Mouse (Mus musculus) adrenal gland, postnatal 36 days (tissue): Measurements from ENCODE around the gene Kit. TPM values are rescaled to one million over a fixed set of nuclear protein-coding genes. Genes with fewer than 3 reads are reported as not detected.

ENCODE experiments used
- DNase-seq, 2 experiments: peaks; one replicate each; pipeline ENCODE4 v3.0.0; 2021; ENCODE audit warnings: mixed read lengths in 1 of 2
- total RNA-seq, 2 experiments: library from RNA; stranded (reverse); gene quantifications; 2 replicates each; pipeline ENCODE4 v1.2.3; 2021

Kit gene
- total RNA-seq, 2 experiments from 2014 or later: 3.2 to 6.5 TPM

DNA sequence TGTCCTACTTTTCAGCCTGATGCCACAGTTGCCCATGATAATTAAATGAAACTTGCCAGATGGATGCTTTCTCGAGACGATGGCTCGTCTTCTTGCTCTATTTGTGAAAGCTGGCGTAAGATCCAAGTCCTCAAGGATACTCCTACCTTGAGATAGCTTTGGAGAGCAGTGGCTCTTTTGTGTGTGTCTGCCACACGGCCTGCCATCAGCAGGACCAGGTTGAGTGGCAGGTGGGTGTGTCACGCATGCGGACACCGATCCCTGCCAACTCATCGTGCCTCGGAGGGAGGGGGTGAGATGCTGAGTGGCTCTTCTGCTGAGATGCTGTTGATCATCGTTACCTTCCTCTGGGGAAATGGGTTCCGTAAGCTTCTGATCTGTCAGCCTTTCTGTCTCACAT is 60.7 kb downstream of the Kit start:
- no peak for DNase-seq

DNA sequence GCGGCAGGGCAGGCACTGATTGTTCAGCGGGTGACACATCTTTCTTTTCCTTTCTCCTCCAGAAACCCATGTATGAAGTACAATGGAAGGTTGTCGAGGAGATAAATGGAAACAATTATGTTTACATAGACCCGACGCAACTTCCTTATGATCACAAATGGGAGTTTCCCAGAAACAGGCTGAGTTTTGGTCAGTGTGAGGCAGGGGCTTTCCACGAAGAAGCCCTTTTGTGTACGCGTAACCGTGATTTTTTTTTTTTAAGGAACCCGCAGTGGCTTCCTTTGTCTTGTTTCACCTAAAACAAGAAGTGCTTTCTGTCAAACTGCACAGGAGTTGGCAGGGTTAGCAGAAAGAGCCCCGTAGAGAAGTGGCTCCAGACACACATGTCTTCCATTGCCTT is 65.9 kb downstream of the Kit start:
- no peak for DNase-seq

DNA sequence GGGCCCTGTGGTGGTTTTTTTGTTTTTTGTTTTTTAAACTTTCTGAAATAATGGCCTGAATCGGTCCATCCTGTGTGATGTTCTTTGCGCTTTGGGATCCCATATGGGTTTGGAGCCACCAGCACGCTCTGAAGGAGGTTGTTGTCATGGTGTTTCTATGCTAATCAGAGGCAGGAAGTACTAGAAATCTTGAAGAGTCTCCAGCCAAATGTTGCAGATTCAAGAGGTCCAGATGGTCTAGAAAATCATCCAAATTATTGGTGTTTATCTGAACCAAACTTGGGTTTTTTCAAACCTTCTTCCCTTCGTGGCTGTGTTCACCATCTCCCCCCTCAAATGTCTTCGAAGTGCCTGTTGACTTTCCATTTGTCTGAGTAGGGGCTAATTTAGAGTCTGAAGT is 72.3 kb downstream of the Kit start:
- no peak for DNase-seq

DNA sequence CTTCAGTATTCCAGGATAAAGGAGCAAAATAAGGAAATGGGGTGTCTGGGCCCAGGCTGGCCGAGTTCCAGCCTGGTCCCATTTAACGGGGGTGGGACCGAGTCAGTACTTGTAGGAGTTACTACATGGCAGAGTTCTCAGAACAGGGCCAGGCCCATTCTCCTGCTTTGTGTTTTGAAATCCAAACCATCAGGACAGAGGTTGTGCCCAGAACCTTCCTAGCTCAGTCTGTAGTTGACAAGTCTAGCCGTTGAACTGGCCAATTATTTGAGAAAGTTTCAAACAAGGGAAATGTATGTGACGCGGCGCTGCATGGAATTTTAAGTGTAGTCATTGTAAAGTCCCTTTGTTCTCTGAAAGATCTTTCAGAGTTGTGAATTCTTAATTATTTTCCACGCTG is 75.8 kb downstream of the Kit start:
- DNase-seq: no peak

DNA sequence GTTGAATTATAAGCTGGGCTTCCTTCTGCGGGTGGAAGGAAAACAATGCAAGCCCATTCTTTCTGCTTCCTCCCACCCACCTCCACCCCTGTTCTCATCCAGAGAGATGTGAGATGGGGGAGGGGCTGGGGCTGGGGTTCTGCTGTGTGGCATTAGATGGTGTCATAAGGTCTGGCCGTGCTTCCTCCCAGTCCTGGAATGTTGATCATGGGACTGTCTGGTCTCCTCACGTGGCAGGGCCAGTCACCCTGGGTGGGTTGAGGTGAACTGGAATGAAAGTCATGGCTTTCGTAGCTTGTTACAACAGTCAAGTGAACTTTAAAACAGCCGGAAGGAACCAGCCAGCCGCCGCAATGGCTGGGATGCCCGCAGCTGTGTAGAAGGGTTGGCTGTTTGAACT is 78.7 kb downstream of the Kit start:
- no peak for DNase-seq

DNA sequence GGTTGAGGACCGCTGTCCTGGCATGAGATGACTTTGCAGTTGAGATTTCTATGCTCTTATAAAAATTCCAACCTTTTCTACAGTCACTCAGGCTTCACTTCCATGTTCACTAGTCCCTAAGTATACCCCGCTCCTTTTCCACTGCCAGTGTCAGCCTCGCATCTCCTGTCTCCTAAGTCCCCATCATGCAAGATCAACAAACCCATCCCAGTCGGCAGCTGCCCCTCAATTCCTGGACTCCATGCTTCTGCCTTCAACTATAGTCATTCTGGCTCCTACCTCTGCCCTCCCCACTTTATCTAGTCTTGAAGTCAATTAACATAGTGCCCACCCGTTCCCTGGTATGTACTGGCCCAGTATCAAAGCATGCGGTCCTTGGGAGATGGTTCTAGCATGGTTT is 83.9 kb downstream of the Kit start:
- no peak for DNase-seq

DNA sequence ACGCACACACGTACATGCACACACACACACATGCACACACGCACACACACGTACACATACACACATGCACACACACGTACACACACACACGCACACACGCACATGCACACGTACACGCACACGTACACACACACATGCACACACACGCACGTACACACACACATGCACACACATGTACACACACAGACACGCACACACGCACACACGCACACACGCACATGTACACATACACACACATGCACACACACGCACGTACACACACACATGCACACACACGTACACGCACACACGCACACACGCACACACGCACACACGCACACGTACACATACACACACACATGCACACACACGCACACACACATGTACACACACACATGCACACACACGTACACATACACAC is 85.6 kb downstream of the Kit start:
- DNase-seq: no peak

DNA sequence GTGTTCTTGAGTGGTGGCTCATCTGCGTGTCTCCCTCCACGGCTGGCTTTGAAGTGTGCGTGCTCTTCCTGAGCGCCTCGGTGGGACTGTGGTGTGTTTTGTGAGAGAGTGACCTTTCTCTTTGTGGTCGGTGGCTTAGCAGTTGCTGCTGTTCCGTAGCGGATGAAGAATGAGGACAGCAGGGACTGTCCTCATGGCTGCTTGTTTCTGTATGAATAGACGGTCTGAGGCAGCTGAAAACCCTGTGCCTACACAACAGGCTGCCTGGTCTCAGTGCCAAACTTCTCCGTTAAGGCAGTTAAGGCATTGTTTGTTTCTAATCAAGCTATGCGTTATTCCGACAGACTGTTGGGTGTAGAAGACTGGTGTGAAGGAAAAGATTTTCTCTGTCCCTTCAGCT is 87.8 kb downstream of the Kit start:
- no peak for DNase-seq

DNA sequence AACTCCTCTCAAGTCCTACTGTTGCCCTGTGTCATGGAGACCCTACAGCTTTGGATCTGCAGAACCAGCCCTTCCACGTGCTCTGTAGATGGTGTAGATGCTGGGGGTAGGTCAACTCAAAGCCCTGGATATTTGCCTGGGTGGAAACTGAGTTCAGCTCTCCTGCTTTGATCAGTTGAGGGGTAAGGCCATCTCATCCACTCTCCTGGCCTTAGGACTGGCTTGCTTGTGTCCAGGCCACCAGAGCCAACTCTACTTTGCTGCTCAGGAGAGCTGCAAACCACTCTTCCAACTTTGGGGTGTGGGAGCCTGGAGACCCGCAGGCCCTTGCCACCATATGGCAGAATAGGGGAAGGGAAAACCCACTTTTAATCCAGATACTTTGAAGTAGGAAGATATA is 89.1 kb downstream of the Kit start:
- DNase-seq: no peak

DNA sequence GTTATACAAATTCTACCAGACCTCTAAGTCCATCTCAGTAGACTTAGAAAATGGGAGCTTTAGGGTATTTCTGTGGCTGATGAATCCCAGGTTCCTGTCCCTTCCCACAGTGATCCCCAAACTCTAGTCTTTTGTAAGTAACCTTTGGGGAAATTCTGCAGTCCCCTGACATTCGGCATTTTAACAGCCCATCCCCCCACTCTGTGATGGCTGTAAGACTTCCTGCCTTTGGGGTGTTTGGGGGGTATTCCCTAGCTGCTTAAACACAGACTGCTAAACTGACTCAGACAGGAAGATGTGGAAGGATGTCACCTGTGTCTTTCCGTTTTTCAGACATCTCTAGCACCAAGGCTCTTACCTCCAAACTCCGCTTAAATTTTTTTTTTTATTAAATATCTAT is 92.4 kb downstream of the Kit start:
- no peak for DNase-seq

DNA sequence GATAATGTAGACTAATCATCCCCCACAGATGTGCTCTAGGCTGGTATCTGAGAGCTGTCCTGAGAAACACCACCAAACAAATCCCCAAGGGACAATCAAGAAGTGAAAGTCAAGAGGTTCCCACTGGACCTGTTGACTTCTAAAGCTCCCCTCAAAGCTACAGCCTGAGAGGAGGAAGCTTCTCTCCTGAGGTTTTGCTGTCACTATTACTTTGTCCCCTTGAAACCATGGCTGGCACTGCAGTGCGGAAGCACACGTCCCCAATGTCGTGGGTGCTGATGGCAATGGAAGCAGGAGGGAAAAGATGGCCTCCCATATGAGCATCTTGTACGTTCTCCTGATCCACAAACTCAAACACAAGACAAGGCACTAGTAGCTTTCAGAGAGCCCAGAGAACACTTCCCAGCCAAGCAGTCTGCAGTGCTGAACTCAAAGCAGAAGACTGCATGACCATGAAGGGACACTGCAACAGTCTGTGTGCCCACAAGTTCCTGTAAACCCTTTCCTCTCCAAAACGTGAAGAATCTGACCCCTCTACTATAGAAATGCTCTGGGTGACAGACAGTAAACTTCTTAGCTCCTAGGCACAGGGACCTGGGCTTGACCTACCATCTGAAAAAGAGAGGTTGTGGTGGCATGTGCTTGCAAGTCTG is 96.5 kb downstream of the Kit start:
- no peak for DNase-seq

DNA sequence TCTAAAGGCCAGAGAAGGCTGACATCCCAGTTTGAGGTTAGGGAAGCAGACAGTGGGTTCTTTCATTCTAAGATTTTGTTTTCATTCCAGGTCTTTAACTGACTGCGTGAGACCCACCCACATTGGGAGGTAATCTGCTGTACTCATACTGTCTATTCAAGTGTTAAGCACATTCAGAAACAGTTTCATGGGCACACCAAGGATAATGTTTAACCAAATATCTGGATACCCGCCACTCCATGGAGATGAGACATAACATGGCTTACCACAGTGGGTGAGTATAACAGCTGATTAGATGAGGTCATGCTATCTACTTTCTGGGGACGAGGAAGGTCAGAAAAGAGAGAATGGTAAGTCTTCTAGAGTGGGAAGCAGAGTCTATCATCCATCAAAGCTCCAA is 101.3 kb downstream of the Kit start:
- no peak for DNase-seq

DNA sequence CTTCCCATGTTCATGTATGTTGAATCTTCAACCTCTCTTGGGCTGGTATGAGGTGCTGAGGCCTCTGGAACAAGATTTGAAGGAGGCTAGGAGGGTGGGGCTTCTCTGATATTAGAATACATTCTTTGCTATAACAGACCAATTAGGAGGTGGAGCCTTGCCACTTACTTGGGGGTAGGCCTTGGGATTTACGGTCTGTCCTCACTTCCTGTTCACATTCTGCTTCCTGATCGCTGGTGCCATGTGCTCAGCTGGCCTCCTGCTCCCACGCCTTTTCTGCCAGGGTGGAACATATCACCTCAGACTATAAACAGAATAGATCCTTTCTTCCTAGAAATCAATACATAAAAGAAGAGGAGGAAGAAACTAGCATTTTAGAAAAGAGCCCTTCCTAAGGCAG is 105.2 kb downstream of the Kit start:
- no peak for DNase-seq

DNA sequence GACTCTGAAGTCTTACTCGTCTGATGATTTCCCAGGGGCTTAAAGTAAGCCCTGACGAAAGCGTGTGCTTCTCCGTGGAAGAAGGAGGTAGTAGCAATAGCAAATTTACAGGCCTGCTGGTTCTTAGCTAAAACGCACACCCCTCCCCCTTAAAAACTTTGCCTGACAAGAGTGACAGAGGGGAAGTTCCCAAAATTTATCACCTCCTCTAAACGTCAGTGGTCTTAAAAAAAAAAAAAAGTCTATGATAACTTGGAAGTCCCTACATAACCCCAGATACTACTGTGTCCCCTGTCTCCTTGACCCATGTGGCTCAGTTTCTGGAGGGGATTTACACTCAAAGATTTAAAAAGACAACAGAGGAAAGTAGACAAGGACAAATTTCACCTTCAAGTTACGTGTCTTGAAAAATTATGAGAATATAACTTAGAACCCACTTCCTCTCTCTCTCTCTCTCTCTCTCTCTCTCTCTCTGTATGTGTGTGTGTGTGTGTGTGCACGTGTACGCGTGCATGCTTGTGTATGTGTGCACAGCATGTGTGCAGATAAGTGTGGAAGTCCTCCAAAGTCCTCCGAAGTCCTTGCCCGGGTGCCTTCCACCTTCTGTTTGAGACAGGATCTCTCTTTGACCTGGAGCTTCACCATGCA is 120.6 kb downstream of the Kit start:
- DNase-seq: no peak

DNA sequence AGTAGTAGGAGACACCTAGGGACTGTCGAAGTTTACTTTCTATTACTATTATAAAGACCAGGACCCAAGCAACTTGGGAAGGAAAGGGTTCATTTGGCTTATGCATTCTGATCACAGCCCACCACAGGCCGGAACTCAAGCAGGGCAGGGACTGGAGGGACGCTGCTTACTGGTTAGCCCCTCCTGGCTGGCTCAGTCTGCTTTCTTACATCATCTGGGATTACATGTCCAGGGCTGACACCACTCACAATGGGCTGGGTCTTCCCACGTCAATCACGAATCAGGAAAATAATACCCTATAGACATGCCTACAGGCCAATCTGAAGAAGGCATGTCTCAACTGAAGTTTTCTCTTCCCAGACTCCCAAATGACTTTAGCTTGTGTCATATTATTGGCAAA is 122.2 kb downstream of the Kit start:
- no peak for DNase-seq

DNA sequence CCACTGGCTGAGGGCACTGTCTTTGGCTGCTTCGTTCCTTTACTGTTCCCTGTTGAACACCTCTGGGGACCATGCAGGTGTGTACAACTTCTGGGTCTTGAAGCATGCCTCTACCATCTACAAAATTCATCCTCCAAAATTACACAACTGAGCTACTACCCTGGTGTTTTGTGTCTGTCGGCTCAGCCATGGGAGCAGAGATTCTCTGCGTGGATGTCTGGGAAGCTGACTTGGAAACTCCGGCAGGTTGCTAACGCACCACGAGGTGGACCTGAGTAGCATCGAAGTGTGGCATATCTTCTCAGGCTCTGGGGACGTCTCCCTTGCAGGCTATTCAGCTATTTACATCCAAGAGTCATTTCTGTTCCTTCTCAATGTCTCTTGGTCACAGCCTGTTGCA is 123.8 kb downstream of the Kit start:
- DNase-seq: no peak

DNA sequence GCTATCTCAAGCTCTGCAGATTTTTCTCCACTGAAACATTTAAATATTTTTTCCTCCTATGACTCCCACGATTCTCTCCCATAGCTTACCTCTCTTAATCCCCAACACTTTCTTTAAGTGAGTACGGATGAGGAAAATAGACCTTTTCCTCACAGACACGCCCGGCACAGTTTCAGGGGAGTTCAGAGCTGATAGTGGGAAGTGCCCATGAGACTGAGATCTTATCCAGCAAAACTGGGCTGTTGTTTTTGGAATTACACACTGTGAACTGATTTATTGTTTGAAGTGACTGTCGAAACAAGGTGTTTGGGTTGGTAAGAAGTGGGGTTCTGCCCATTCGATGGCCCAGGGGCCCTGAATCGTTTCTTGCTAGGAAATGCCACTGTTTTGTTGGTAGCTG is 124.4 kb downstream of the Kit start:
- no peak for DNase-seq

DNA sequence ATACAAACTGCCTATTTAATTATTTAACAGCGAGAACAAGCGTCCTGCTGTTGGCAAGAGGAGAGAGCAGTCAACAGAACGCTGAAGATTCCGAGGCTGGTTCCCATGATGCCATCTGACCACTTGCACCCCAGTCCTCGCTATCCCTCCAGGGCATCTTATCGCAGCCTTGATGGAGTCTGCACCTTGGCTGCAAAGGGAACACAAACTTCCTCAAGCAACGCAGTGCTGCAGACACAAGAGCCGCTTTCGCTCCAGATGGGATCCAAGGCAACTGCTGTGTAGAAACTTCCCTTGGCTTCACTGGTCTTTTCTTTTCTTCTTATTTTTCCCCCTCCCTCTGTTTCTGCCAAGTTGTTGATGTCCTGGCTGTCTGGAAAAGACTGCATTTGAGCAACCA is 124.8 kb downstream of the Kit start:
- no peak for DNase-seq

DNA sequence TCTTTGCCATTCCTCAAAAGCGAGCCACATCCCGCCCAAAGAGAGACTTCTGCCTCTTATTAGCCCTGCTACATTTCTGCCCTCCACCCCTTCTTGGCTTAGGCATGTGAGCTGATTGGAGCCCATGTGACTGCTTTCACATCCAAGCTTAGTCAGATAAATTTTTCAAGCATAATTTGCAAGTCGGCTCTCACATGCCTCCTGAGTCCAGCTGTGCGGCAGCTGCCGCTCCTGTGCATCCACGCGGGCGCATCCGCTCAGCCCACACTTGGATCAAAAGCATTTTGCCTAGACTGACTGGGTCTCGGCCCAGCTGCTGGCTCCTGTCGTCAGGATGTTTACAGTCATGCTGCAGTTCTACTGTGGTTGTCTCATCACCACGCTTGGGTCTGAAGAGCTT is 126.9 kb downstream of the Kit start:
- no peak for DNase-seq

DNA sequence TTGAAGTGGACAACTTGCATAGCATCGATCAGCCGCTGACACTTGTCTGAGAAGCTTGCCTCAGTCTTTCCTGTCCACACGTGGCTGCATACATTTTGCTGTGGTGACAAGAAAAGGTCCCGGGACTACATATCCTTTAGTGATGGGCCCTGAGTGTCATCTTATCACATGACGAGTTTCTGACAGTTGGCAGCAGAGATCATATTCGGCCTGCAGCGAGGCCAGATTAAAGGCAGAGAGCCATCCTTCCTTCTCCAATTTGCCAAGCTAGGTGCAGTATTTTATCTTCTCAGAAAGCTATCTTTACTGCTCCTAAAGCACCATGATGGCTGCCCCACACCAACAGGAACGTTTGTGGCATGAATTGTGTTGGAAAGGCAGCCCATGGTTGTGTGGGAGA is 127.4 kb downstream of the Kit start:
- no peak for DNase-seq

DNA sequence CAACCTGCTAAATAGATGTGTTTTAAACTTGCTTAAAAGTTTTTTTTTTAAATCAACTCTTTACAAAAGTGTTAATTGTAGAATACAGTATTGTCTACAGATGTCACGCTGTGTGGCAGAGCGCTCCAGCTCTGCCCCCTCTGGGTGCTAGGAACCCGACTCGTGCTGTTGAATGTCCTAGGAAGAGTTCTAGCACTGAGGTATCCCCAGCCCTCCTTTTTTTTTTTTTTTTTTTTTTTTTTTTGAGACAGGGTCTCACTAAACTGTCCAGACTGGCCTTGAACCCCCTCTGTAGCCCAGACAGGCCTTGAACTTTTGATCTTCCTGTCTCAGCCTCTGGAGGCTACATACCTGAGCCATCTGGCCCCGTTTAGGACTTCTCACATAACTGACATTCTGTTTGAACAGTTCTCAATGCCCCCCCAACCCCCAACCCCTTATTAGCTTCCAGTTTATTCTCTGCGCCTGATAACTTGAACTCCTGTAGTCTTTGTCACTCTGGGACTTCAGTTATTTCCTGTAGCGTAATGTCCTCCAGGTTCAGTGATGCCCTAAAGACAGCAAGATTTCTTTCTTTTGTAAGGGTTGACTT is 130.0 kb downstream of the Kit start:
- DNase-seq: no peak

DNA sequence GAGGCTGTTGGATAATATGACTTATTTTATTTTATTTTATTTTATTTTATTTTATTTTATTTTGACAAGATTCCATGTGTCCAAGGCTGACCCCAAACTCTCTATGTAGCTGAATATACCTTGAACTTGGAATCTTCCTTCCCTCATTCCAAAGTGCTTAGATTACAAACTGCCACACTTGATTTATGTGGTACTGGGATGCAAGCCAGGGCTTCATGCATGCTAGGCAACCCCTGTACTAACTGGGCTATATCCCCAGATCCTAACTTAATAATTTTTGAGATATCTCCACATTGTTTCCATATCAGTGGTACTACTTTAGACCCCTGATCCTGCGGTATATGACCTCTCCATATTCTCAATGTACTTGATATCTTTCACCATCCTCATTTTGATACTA is 130.7 kb downstream of the Kit start:
- peak; percentile 32 to 44 for DNase-seq
